Mouse (Mus musculus) liver, adult 2 months (tissue): ENCODE results near the gene Spns1.

Experiments
- CTCF ChIP-seq: fragments of 200-500 bp; IDR thresholded peaks from 2 replicates; pipeline ENCODE4 v1.5.1; 2011; ENCODE audit warnings: low read depth, low read length, control low read depth
- POLR2A ChIP-seq: fragments of 200-500 bp; IDR thresholded peaks from 2 replicates; pipeline ENCODE4 v1.6.1; 2011; ENCODE audit warnings: low read length, control low read depth; ENCODE audit not compliant: insufficient read depth; ENCODE audit errors: extremely low read depth

DNA sequence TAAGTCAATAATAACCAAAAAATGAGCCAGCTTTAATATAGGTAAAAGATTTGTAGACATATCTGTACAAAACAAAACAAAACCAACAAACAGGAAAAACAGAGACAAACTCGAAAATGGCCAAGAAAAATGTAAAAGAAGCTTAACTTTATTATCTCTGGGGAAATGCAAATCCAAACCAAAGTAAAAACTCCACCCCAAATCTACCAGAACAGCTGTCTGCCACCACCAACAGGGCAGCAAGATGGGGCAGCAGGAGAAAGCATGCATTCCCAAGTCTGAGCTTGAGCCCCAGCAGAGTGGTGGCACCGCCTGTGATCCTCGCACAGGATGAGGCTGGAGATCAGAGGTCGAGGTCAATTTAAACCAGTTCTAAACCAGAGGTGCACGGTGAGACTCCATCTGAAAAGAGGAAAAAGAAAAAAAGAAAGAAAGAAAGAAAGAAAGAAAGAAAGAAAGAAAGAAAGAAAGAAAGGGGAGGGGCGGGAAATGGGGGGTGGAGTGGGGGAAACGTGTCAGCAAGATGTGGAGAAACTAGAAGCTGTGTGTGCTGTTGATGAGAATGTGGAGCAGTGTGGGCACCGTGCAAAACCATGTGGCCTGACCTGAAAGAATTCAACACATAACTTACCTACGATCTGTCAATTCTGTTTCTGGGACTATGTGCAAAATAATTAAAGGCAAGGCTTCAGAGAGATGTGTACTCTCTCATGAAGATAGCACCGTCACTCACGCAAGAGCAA, 23.8 kb downstream of the Spns1 start:
- no peak for TF ChIP-seq CTCF
- no peak for TF ChIP-seq POLR2A
